Mouse (Mus musculus) forebrain, embryonic 15.5 days (tissue): ENCODE data around the gene Cdk7. TPM values are rescaled to one million over a fixed set of nuclear protein-coding genes. Genes with fewer than 3 reads are reported as not detected.
A peak's percentile ranks its signal among the peaks of the same experiment; 100 is the strongest.
"Not testable (repeated sequence)": the region's sequence is repeated elsewhere in the genome, so short reads cannot be mapped to it uniquely, and the experiment has no call there.

Source experiments
- ATAC-seq: fragments of 200-750 bp; cut with Nextera tagmentation; replicated peaks from 2 replicates; pipeline ENCODE4 v1.8.0; 2017; ENCODE audit warnings: mild to moderate bottlenecking, moderate TSS enrichment, moderate library complexity
- H3K27ac ChIP-seq: fragments of 300-500 bp; sonication (generic); replicated peaks from 2 replicates; pipeline ENCODE4 v1.5.1; 2015; ENCODE audit warnings: mild to moderate bottlenecking, inconsistent platforms
- H3K27me3 ChIP-seq: fragments of 300-500 bp; sonication (generic); 2 replicates; pipeline ENCODE4 v1.6.1; 2015; ENCODE audit warnings: inconsistent platforms
- H3K36me3 ChIP-seq: fragments of 300-500 bp; sonication (generic); 2 replicates; pipeline ENCODE4 v1.6.1; 2015; ENCODE audit warnings: mild to moderate bottlenecking, inconsistent platforms
- H3K4me1 ChIP-seq: fragments of 300-500 bp; sonication (generic); 2 replicates; pipeline ENCODE4 v1.6.1; 2015; ENCODE audit warnings: inconsistent platforms
- H3K4me2 ChIP-seq: fragments of 300-500 bp; sonication (generic); replicated peaks from 2 replicates; pipeline ENCODE4 v1.6.1; 2015; ENCODE audit warnings: mild to moderate bottlenecking, inconsistent platforms
- H3K4me3 ChIP-seq: fragments of 300-500 bp; sonication (generic); 2 replicates; pipeline ENCODE4 v1.5.1; 2015; ENCODE audit warnings: mild to moderate bottlenecking, inconsistent platforms
- H3K9ac ChIP-seq: fragments of 300-500 bp; sonication (generic); replicated peaks from 2 replicates; pipeline ENCODE4 v1.6.1; 2015; ENCODE audit warnings: mild to moderate bottlenecking, inconsistent platforms
- H3K9me3 ChIP-seq: fragments of 300-500 bp; sonication (generic); 2 replicates; pipeline ENCODE4 v1.6.1; 2016; ENCODE audit warnings: inconsistent platforms
- WGBS: fragments of 180-500 bp; shearing (Covaris S2); methylation state at CpG from one replicate; pipeline ENCODE4 v1.1.7; 2015; ENCODE audit warnings: mixed read lengths; 5-methylcytosine and 5-hydroxymethylcytosine counted together
- polyA plus RNA-seq: library from polyadenylated mRNA; unstranded; fragments of >200 nt; fragmentation: Nextera tagmentation; extraction: Ambion mirVana; gene quantifications from 2 replicates; pipeline ENCODE4 v1.2.1, GENCODE M21; 2015

Cdk7 gene
- polyA plus RNA-seq, 1 experiment from 2014 or later: 56.2 TPM

DNA sequence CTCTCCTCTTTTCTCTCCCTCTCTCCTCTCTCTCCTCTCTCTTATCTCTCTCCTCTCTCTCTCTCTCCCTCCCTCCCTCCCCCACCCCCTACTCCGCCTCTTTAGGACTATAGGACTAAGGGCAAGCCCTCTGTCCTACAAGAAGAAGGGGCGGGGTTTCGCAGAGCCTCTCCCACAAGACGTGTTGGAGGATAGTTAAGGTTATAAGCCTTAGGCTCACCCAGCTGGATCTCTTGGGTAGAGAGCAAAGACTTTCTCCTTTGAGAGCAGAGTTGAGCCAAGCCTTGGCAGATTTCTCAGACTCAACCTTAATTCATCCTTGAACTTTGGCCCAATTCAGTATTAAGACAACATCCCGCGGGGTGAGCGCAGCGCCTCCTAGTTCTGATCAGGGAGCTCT, 17.9 kb upstream of the Cdk7 start:
- 0 out of 2 replicates have a peak, but pooled peaks cover 6% of the 10 kb centered on the region for H3K4me1 ChIP-seq
- no peaks in the 10 kb centered on the region for H3K9me3 ChIP-seq
- H3K27ac ChIP-seq: no peak overlapping the region
- no peak for ATAC-seq
- no peak overlapping the region for H3K9ac ChIP-seq
- H3K36me3 ChIP-seq: no peaks in the 10 kb centered on the region
- H3K4me2 ChIP-seq: no peak overlapping the region
- 50% methylated on average over 8 of the region's 8 CpGs for WGBS
- no peaks in the 10 kb centered on the region for H3K27me3 ChIP-seq
- H3K4me3 ChIP-seq: no peak overlapping the region

DNA sequence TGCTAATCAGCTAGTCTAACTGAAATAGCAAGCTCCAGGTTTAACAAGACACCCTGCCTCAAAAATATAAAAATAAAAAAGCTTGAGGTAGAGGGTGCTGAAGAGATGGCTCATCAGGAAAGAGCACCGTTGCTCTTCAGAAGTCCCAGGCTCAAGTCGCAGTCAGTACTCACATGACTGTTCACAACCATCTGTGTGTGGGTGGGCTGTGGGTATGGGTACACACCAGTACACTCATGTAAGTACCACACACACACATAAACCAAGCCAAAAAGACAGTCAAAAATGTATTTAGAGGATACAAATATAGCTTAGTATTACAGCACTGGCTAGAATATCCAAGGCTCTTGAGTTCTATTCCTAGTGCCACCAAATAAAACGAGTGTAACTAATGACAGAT, 15.4 kb upstream of the Cdk7 start:
- no peak overlapping the region for H3K4me2 ChIP-seq
- no peak overlapping the region for H3K27ac ChIP-seq
- no peaks in the 10 kb centered on the region for H3K36me3 ChIP-seq
- H3K4me3 ChIP-seq: no peak overlapping the region
- H3K9me3 ChIP-seq: no peaks in the 10 kb centered on the region
- 92% methylated on average over 3 of the region's 3 CpGs for WGBS
- H3K9ac ChIP-seq: no peak overlapping the region
- peaks cover 20% of the 10 kb centered on the region for H3K4me1 ChIP-seq
- no peak for ATAC-seq
- H3K27me3 ChIP-seq: no peaks in the 10 kb centered on the region

DNA sequence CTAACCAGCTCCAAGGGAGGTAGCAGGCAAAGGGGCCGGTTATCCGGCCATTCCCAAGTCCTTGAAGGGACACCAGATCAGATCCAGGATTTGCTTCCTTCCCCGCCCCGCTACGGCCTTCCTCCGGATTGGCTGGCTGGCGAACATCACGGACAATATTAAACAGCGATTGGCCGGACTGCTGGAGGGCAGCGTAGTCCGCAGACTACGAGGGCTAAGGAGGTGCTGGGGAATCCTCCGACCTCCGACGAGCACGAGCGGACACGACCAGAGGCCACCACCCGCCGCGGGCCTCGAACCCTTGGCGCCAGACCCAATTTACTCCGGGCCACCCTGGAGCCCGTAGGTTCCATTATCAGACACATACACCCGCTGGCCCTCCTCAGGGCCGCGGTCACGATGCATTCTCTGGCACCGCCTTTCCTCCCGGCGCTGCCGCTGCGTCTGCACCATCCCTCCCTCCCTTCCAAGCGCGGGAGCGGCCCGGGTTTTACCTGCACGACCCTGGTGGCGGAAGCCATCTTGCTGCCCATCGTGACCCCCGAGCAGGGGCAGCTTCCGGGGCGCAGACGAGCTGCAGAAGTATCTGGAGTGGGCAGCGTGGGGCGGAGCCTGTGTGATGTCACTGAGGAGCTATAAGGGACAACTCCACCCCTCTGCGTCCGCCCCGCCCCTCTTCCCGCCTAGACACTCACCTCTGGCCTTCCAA, 13.5 kb upstream of the Cdk7 start, which contains the start of gene Mrps36:
Mrps36 (minus strand) TSS at position 624 of the 709 bp plus-strand sequence.
- H3K9me3 ChIP-seq: no peaks in the 10 kb centered on the region
- H3K4me3 ChIP-seq: peak within 1 kb of the TSS; percentile 94
- H3K27ac ChIP-seq: peak within 1 kb of the TSS; percentile 93
- H3K9ac ChIP-seq: peak within 1 kb of the TSS; percentile 84
- under 1% methylated on average over 52 of the region's 52 CpGs for WGBS
- H3K36me3 ChIP-seq: no peaks in the 10 kb centered on the region
- H3K4me1 ChIP-seq: peaks cover 20% of the 10 kb centered on the region
- H3K4me2 ChIP-seq: peak within 1 kb of the TSS; percentile 72
- peak; percentile 96 for ATAC-seq
- no peaks in the 10 kb centered on the region for H3K27me3 ChIP-seq

DNA sequence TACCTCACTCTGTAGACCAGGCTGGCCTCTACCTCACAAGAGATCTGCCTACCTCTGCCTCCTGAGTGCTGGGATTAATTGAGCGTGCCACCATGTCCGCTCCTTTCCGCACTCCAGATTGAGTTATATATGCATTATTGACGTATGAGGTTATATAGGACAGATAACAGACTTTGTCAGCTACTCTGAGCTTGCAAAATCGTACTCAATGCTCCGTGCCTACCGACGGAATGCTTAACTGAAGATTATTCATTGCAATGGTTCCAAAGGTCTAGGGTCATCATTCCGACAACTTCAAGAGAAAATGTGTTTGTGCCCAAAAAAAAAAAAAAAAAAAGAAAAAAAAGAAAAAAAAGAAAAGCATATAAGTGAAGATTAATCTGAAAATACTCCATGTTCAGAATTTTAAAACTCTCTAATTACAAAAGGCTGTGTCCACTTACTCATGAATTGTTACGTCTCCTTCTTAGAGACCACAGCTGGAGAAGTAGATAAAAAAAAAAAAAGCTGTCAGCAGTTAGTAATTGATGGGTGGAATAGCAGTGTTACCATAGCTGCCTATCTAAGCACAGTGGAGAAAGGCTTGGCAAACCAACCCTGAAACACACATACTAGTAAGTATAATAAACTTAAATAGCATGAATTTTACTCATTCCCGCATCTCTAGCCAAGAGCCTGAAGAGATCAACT, 12.8 kb upstream of the Cdk7 start:
- Histone ChIP-seq H3K36me3 (no peaks in the 10 kb centered on the region), H3K4me1 (peaks cover 20% of the 10 kb centered on the region), H3K27ac (peak overlapping the region; percentile 93), H3K27me3 (no peaks in the 10 kb centered on the region), H3K9me3 (no peaks in the 10 kb centered on the region), H3K9ac (peak overlapping the region; percentile 84), H3K4me3 (peak overlapping the region; percentile 94), H3K4me2 (peak overlapping the region; percentile 72)
- peak; percentile 57 for ATAC-seq
- 72% methylated on average over 11 of the region's 11 CpGs for WGBS

DNA sequence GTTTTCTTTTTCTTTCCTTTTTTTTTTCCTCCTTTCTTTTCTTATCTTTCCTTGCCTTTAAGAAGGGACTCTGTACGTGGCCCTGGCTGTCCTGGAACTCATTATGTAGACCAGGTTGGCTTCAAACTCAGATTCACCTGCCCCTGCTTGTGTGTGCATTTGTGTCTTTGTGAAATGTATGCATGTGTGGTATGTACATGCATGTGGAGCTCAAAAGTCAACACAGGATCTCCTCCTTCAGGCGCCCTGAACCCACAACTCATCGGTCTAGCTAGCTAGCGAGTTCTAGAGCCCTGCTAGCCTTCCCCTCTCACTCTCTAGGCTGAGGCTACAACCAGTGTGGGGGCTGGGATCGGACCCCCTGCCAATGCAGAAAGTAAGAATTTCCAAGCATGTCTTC, 12.1 kb upstream of the Cdk7 start:
- WGBS: 90% methylated on average over 5 of the region's 5 CpGs
- H3K9ac ChIP-seq: no peak overlapping the region
- H3K27me3 ChIP-seq: no peaks in the 10 kb centered on the region
- no peak for ATAC-seq
- H3K36me3 ChIP-seq: peaks cover 1% of the 10 kb centered on the region; the same call in 1 of the 2 replicates
- H3K4me2 ChIP-seq: no peak overlapping the region
- H3K4me1 ChIP-seq: peaks cover 20% of the 10 kb centered on the region
- no peak overlapping the region for H3K27ac ChIP-seq
- H3K9me3 ChIP-seq: no peaks in the 10 kb centered on the region
- no peak overlapping the region for H3K4me3 ChIP-seq

DNA sequence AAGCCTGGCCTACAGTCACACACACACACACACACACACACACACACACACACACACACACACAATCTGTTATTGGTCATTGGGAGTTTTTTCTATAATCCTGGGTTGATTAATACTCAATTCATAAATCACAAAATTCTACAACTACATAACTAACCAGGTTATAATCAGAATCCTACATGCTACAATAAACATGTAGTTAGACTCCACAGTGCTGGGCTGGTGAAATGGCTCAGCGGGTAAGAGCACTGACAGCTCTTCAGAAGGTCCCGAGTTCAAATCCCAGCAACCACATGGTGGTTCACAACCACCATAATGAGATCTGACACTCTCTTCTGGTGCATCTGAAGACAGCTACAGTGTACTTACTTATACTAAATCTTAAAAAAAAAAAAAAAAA, 2.0 kb upstream of the Cdk7 start:
- H3K36me3 ChIP-seq: peaks cover 15% of the 10 kb centered on the region; the same call in 1 of the 2 replicates
- H3K9me3 ChIP-seq: no peaks in the 10 kb centered on the region
- 91% methylated on average over 2 of the region's 2 CpGs for WGBS
- H3K4me2 ChIP-seq: no peak overlapping the region
- H3K4me1 ChIP-seq: peaks cover 16% of the 10 kb centered on the region
- no peak overlapping the region for H3K4me3 ChIP-seq
- no peak overlapping the region for H3K27ac ChIP-seq
- H3K9ac ChIP-seq: no peak overlapping the region
- no peaks in the 10 kb centered on the region for H3K27me3 ChIP-seq
- no peak for ATAC-seq

DNA sequence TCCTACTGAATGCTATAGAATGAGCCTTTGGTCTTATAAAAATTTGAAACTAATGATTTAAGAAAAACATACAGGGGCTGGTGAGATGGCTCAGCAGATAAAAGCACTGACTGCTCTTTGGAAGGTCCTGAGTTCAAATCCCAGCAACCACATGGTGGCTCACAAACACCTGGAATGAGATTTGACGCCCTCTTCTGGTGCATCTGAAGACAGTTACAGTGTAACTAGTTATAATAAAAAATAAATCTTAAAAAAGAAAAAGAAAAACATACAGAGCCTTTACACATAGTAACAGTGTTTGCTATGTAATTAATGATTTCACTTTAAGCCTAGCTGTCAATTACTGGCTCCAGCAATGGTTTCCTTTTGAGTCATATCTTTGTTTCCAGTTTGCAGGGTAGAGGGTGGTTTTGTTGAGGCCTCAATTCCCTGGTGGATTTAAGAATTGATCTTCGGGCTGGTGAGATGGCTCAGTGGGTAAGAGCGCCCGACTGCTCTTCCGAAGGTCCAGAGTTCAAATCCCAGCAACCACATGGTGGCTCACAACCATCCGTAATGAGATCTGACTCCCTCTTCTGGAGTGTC, 815 bp upstream of the Cdk7 start:
- WGBS: 86% methylated on average over 5 of the region's 6 CpGs
- Histone ChIP-seq H3K36me3 (peaks cover 13% of the 10 kb centered on the region; the same call in 1 of the 2 replicates), H3K4me2 (peak overlapping the region; percentile 75; the same call in 1 of the 2 replicates), H3K4me1 (peaks cover 20% of the 10 kb centered on the region), H3K4me3 (peak overlapping the region; percentile 84), H3K9ac (peak overlapping the region; percentile 32; the same call in 1 of the 2 replicates), H3K27ac (peak overlapping the region; percentile 87; the same call in 1 of the 2 replicates)
- ATAC-seq, H3K27me3 ChIP-seq, H3K9me3 ChIP-seq: not testable (repeated sequence)

DNA sequence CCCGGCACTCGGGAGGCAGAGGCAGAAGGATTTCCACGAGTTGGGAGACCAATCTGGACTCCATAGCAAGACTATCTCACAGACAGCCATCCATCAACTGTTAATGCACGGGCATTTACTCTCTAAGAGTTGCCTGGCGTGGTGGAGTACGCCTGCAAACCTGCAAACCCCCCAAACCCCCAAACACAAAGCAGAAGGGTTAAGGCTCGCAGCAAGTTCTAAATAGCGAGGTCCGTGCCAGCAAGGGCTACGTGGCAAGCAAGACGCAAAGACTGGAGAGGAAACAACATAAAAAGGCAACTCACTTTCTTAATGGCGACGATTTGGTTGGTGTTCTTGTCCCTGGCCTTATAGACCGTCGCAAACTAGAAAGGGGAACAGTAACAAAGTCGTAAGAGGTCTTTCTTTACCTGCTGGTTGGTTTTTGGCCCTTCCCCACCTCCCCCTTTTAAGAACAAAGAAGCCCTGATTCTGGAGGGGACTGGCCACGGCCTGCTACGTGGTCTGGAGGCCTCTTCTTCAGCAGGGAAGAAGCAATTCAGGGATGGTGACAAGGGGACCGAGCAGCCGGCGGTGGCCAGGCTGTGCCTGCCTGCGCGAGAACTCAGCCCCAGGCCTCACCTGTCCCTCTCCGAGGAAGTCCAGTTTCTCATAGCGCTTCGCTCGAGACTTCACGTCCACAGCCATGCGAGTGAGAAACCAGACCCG, 432 bp downstream of the Cdk7 start:
- 2% methylated on average over 30 of the region's 30 CpGs for WGBS
- peaks cover 13% of the 10 kb centered on the region; the same call in 1 of the 2 replicates for H3K36me3 ChIP-seq
- no peaks in the 10 kb centered on the region for H3K9me3 ChIP-seq
- peak overlapping the region; percentile 84 for H3K4me3 ChIP-seq
- ATAC-seq: peak; percentile 92
- no peaks in the 10 kb centered on the region for H3K27me3 ChIP-seq
- H3K4me2 ChIP-seq: peak overlapping the region; percentile 75
- peak overlapping the region; percentile 87 for H3K27ac ChIP-seq
- peak overlapping the region; percentile 83 for H3K9ac ChIP-seq
- peaks cover 22% of the 10 kb centered on the region for H3K4me1 ChIP-seq

DNA sequence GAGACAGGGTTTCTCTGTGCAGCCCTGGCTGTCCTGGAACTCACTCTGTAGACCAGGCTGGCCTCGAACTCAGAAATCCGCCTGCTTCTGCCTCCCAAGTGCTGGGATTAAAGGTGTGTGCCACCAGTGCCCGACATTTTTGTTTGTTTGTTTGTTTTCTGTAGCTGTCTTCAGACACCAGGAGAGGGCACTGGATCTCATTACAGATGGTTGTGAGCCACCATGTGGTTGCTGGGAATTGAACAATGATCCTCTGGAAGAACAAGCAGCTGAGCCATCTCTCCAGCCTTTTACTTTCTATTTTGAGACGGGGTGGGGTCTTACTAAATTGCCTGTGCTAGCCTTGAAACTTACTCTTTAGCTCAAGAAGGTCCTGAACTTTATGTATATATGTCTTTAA, 2.2 kb downstream of the Cdk7 start:
- not testable (repeated sequence) for ATAC-seq, H3K27me3 ChIP-seq, H3K9ac ChIP-seq, H3K4me2 ChIP-seq, H3K4me3 ChIP-seq, H3K9me3 ChIP-seq, H3K27ac ChIP-seq, H3K36me3 ChIP-seq
- peaks cover 30% of the 10 kb centered on the region for H3K4me1 ChIP-seq
- WGBS: 93% methylated on average over 4 of the region's 4 CpGs

DNA sequence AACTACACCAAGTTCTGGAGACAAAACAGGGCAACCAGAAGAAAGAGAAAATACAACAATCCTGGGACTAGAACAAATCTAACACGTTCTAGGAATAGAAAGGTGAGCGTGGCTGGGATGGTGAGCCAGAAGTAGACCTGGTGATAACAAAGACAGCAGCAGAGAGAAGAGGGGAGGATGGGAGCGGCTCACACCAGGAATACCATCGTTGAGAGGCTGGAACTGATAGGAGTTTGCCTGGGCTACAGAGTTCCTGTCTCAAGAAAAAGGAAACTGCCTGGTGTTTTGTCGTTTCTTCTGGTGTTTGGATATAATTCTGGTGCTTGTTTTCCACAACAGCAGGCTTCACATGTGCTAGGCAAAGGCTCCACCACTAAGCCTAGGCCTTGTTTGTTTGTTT, 2.7 kb downstream of the Cdk7 start:
- H3K4me3 ChIP-seq: no peak overlapping the region

DNA sequence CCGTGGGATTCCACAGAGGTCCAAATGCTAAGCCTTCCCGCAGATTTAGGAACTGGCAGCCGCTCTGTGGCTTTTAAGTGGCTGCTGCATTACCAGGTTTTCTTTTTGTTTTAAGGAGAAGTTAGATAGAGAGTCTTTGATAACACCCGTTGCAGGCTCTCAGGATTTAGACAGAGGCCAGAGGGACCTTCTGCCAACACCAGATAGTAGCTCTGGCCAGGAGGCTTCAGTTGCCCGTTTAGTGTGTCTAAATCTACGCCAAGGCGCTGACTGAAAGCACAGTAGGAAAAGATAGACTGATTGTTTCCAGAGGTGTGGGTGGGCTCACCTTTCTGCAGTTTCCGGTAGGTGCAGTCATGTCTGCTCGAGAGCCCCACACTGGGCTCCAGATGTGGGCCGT, 5.5 kb downstream of the Cdk7 start:
- 89% methylated on average over 10 of the region's 10 CpGs for WGBS
- peaks cover 27% of the 10 kb centered on the region for H3K36me3 ChIP-seq
- H3K9me3 ChIP-seq: no peaks in the 10 kb centered on the region
- H3K4me1 ChIP-seq: peaks cover 30% of the 10 kb centered on the region
- H3K4me3 ChIP-seq: no peak overlapping the region
- no peaks in the 10 kb centered on the region for H3K27me3 ChIP-seq
- no peak for ATAC-seq
- no peak overlapping the region for H3K9ac ChIP-seq
- H3K4me2 ChIP-seq: no peak overlapping the region
- H3K27ac ChIP-seq: no peak overlapping the region

More for the DNA sequence above, 2.7 kb downstream of the Cdk7 start:
- no peaks in the 10 kb centered on the region for H3K27me3 ChIP-seq
- no peaks in the 10 kb centered on the region for H3K9me3 ChIP-seq
- WGBS: 96% methylated on average over 5 of the region's 5 CpGs
- H3K27ac ChIP-seq: no peak overlapping the region
- peaks cover 30% of the 10 kb centered on the region for H3K4me1 ChIP-seq
- H3K4me2 ChIP-seq: no peak overlapping the region
- peaks cover 9% of the 10 kb centered on the region; the same call in 1 of the 2 replicates for H3K36me3 ChIP-seq
- no peak overlapping the region for H3K9ac ChIP-seq
- no peak for ATAC-seq
